Mouse (Mus musculus) hindbrain, embryonic 16.5 days (tissue): Measurements from ENCODE around the gene Hap1. TPM values are rescaled to one million over a fixed set of nuclear protein-coding genes. Genes with fewer than 3 reads are reported as not detected.
A peak's percentile ranks its signal among the peaks of the same experiment; 100 is the strongest.

Experiments used
- ATAC-seq: fragments of 200-750 bp; cut with Nextera tagmentation; 2 replicates; pipeline ENCODE4 v1.8.0; 2017; ENCODE audit warnings: moderate TSS enrichment, moderate library complexity
- H3K27ac ChIP-seq: fragments of 300-500 bp; sonication (generic); 2 replicates; pipeline ENCODE4 v1.5.1; 2014; ENCODE audit warnings: low read depth, mild to moderate bottlenecking, control low read depth, low read length, moderate library complexity
- H3K27me3 ChIP-seq: fragments of 300-500 bp; sonication (generic); replicated peaks from 2 replicates; pipeline ENCODE4 v1.6.1; 2014; ENCODE audit warnings: low read length; ENCODE audit not compliant: control insufficient read depth, insufficient read depth
- H3K36me3 ChIP-seq: fragments of 300-500 bp; sonication (generic); 2 replicates; pipeline ENCODE4 v1.6.1; 2014; ENCODE audit warnings: mild to moderate bottlenecking, low read length, moderate library complexity, mixed read lengths; ENCODE audit not compliant: control insufficient read depth, insufficient read depth
- H3K4me1 ChIP-seq: fragments of 300-500 bp; sonication (generic); 2 replicates; pipeline ENCODE4 v1.6.1; 2014; ENCODE audit warnings: low read depth, low read length; ENCODE audit not compliant: control insufficient read depth, insufficient read depth
- H3K4me2 ChIP-seq: fragments of 300-500 bp; sonication (generic); 2 replicates; pipeline ENCODE4 v1.6.1; 2014; ENCODE audit warnings: mild to moderate bottlenecking, low read length, control low read depth, moderate library complexity
- H3K4me3 ChIP-seq: fragments of 300-500 bp; sonication (generic); 2 replicates; pipeline ENCODE4 v1.5.1; 2014; ENCODE audit warnings: mild to moderate bottlenecking, low read length, control low read depth, moderate library complexity
- H3K9ac ChIP-seq: fragments of 300-500 bp; sonication (generic); 2 replicates; pipeline ENCODE4 v1.6.1; 2014; ENCODE audit warnings: low read depth, mild to moderate bottlenecking, control low read depth, low read length, moderate library complexity
- H3K9me3 ChIP-seq: fragments of 300-500 bp; sonication (generic); 2 replicates; pipeline ENCODE4 v1.6.1; 2014; ENCODE audit warnings: mild to moderate bottlenecking, low read length, moderate library complexity; ENCODE audit not compliant: control insufficient read depth
- WGBS: fragments of 180-500 bp; shearing (Covaris S2); extraction: QIAGEN DNeasy Blood & Tissue Kit; methylation state at CpG from one replicate; pipeline ENCODE4 v1.1.7; 2014; 5-methylcytosine and 5-hydroxymethylcytosine counted together
- polyA plus RNA-seq: library from polyadenylated mRNA; unstranded; fragments of >200 nt; fragmentation: Nextera tagmentation; extraction: Ambion mirVana; gene quantifications from 2 replicates; pipeline ENCODE4 v1.2.1, GENCODE M21; 2015

Gene Hap1
- polyA plus RNA-seq, 1 experiment from 2014 or later: 333 TPM

DNA sequence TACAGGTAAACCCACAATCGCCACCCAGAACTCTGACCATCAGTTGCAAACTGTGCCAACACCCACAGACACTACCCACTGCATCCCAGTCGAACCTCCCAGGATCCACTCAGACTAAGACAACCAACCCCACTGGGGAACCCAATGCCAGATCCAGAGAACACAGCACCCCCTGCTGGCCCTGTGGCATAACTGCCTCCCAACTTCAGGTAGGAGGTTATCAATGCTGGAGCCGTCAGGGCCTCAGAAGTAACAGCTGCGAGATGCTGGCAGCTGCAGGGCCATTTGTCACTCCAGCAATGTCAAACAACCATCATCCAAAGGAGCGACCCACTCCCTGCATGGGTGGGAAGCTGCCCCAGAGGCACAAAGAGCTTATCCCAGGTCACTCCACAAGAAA is 58.1 kb downstream of the Hap1 start:
- no peak overlapping the region for H3K27ac ChIP-seq
- peak overlapping the region; percentile 53 for H3K4me2 ChIP-seq
- WGBS: 37% methylated on average over 5 of the region's 5 CpGs
- no peaks in the 10 kb centered on the region for H3K9me3 ChIP-seq
- no peaks in the 10 kb centered on the region for H3K36me3 ChIP-seq
- ATAC-seq: no peak
- peaks cover 2% of the 10 kb centered on the region; the same call in 1 of the 2 replicates for H3K4me1 ChIP-seq
- H3K9ac ChIP-seq: no peak overlapping the region
- no peak overlapping the region; the same call in 1 of the 2 replicates for H3K4me3 ChIP-seq
- no peaks in the 10 kb centered on the region for H3K27me3 ChIP-seq

Other genes starting within 250 kb of the Hap1 start
- gene Krt13, start 234.6 kb downstream of the Hap1 start, polyA plus RNA-seq: 0.09 and 0.26 TPM in 2 replicates
- 0.69 and 1.0 TPM in 2 replicates for gene Krt15, start 220.2 kb downstream of the Hap1 start, polyA plus RNA-seq
- 2.3 and 3.0 TPM in 2 replicates for gene Krt19, start 207.5 kb downstream of the Hap1 start, polyA plus RNA-seq
- 0.08 TPM in 1 of 2 replicates, not detected in the other for gene Krt9, start 162.9 kb downstream of the Hap1 start, polyA plus RNA-seq
- 0.55 TPM in 1 of 2 replicates, not detected in the other for gene Krt14, start 148.6 kb downstream of the Hap1 start, polyA plus RNA-seq
- gene Krt16, start 107.2 kb downstream of the Hap1 start, polyA plus RNA-seq: not detected in 2 replicates
- 0.36 and 0.70 TPM in 2 replicates for gene Krt17, start 95.1 kb downstream of the Hap1 start, polyA plus RNA-seq
- not detected in 2 replicates for gene Krt42, start 86.3 kb downstream of the Hap1 start, polyA plus RNA-seq
- gene Eif1, start 36.2 kb downstream of the Hap1 start, polyA plus RNA-seq: 1,208 and 1,248 TPM in 2 replicates
- gene Gast, start 21.7 kb downstream of the Hap1 start, polyA plus RNA-seq: 0.52 TPM in 1 of 2 replicates, not detected in the other
- gene Jup, start 41.6 kb upstream of the Hap1 start, polyA plus RNA-seq: 68.8 and 77.7 TPM in 2 replicates
- 21.5 and 25.5 TPM in 2 replicates for gene P3h4, start 58.7 kb upstream of the Hap1 start, polyA plus RNA-seq
- 29.2 and 33.1 TPM in 2 replicates for gene Fkbp10, start 59.6 kb upstream of the Hap1 start, polyA plus RNA-seq
- 127 TPM in 2 replicates for gene Nt5c3b, start 85.7 kb upstream of the Hap1 start, polyA plus RNA-seq
- 0.75 and 1.2 TPM in 2 replicates for gene Klhl10, start 85.8 kb upstream of the Hap1 start, polyA plus RNA-seq
- gene Klhl11, start 116.6 kb upstream of the Hap1 start, polyA plus RNA-seq: 9.1 and 10.4 TPM in 2 replicates
- 215 and 253 TPM in 2 replicates for gene Acly, start 171.9 kb upstream of the Hap1 start, polyA plus RNA-seq
- 2.2 and 2.5 TPM in 2 replicates for gene Ttc25, start 189.5 kb upstream of the Hap1 start, polyA plus RNA-seq
- 72.6 and 85.0 TPM in 2 replicates for gene Cnp, start 218.8 kb upstream of the Hap1 start, polyA plus RNA-seq